Mouse (Mus musculus) gastrocnemius, postnatal 10 days (tissue): Measurements from ENCODE around the gene Fli1. TPM values are rescaled to one million over a fixed set of nuclear protein-coding genes. Genes with fewer than 3 reads are reported as not detected.

Experiments used
- DNase-seq: peaks from one replicate; pipeline ENCODE4 v3.0.0; 2021; ENCODE audit warnings: mixed read lengths
- total RNA-seq, 2 experiments: library from RNA; stranded (reverse); gene quantifications; 2 replicates each; pipeline ENCODE4 v1.2.3; 2021

Fli1 gene
- total RNA-seq, 2 experiments from 2014 or later: 17.2 to 19.9 TPM

GRCm38 (mm10) chr9:32550541-32550940, 7.9 kb upstream of the Fli1 start:
- no peak for DNase-seq

GRCm38 (mm10) chr9:32549462-32550384, 7.1 kb upstream of the Fli1 start:
- DNase-seq: no peak

GRCm38 (mm10) chr9:32546731-32547130, 4.1 kb upstream of the Fli1 start:
- no peak for DNase-seq

- DNase-seq: peak; percentile 27
These were observed 2.3 kb upstream of the Fli1 start for GRCm38 (mm10) chr9:32544731-32545661.

GRCm38 (mm10) chr9:32543923-32544575, 1.4 kb upstream of the Fli1 start:
- DNase-seq: no peak

- DNase-seq: no peak
These were observed 450 bp upstream of the Fli1 start for GRCm38 (mm10) chr9:32543040-32543581.

GRCm38 (mm10) chr9:32541223-32541901, 1.3 kb downstream of the Fli1 start:
- DNase-seq: peak; percentile 29

- peak; percentile 51 for DNase-seq
These were observed 2.0 kb downstream of the Fli1 start for GRCm38 (mm10) chr9:32540406-32541222.

GRCm38 (mm10) chr9:32540061-32540405, 2.6 kb downstream of the Fli1 start:
- DNase-seq: no peak

- no peak for DNase-seq
These were observed 3.3 kb downstream of the Fli1 start for GRCm38 (mm10) chr9:32539321-32539761.

GRCm38 (mm10) chr9:32538124-32538523, 4.5 kb downstream of the Fli1 start:
- no peak for DNase-seq

- DNase-seq: no peak
These were observed 5.0 kb downstream of the Fli1 start for GRCm38 (mm10) chr9:32537706-32538105.

GRCm38 (mm10) chr9:32535201-32535955, 7.3 kb downstream of the Fli1 start:
- no peak for DNase-seq

- no peak for DNase-seq
These were observed 8.5 kb downstream of the Fli1 start for GRCm38 (mm10) chr9:32534025-32534615.

- DNase-seq: no peak
These were observed 11.1 kb downstream of the Fli1 start for GRCm38 (mm10) chr9:32531588-32531987.

- DNase-seq: no peak
These were observed 11.7 kb downstream of the Fli1 start for GRCm38 (mm10) chr9:32530975-32531374.

GRCm38 (mm10) chr9:32530188-32530587, 12.5 kb downstream of the Fli1 start:
- no peak for DNase-seq

GRCm38 (mm10) chr9:32529594-32529993, 13.1 kb downstream of the Fli1 start:
- DNase-seq: no peak

GRCm38 (mm10) chr9:32527329-32527728, 15.3 kb downstream of the Fli1 start:
- no peak for DNase-seq
